Mouse (Mus musculus) heart, adult 2 months (tissue): ENCODE data around the gene Tenm3.
"Not testable (repeated sequence)": the region's sequence is repeated elsewhere in the genome, so short reads cannot be mapped to it uniquely, and the experiment has no call there.

ENCODE experiments used
- CTCF ChIP-seq: fragments of 200-600 bp; IDR thresholded peaks from 2 replicates; pipeline ENCODE4 v1.8.1; 2022; ENCODE audit warnings: antibody characterized with exemption, mild to moderate bottlenecking, moderate library complexity
- EP300 ChIP-seq: fragments of 200-500 bp; IDR thresholded peaks from 2 replicates; pipeline ENCODE4 v1.6.1; 2011; ENCODE audit warnings: low read depth, low read length, control low read depth; ENCODE audit not compliant: insufficient read depth
- POLR2A ChIP-seq: fragments of 200-500 bp; IDR thresholded peaks from 2 replicates; pipeline ENCODE4 v1.6.1; 2011; ENCODE audit warnings: mild to moderate bottlenecking, low read depth, low read length, control low read depth; ENCODE audit not compliant: insufficient read depth

- not testable (repeated sequence) for TF ChIP-seq EP300, CTCF, POLR2A
Measured at GRCm38 (mm10) chr8:48180146-48180545, 663.6 kb downstream of the Tenm3 start.
